Mouse (Mus musculus) myocyte (in vitro differentiated cells): Measurements from ENCODE around the gene Lgi1.

Experiments
- E2F4 ChIP-seq: IDR thresholded peaks from one replicate; pipeline ENCODE4 v1.6.1; 2011; ENCODE audit warnings: mild to moderate bottlenecking, control low read depth, moderate library complexity; ENCODE audit not compliant: insufficient read depth
- POLR2AphosphoS2 ChIP-seq: IDR thresholded peaks from one replicate; pipeline ENCODE4 v1.6.1; 2011; ENCODE audit warnings: low read depth, control low read depth; ENCODE audit not compliant: insufficient read length
- TCF12 ChIP-seq: IDR thresholded peaks from one replicate; pipeline ENCODE4 v1.6.1; 2011; ENCODE audit warnings: mild to moderate bottlenecking, control low read depth; ENCODE audit not compliant: poor library complexity, insufficient read depth, severe bottlenecking

- TF ChIP-seq POLR2AphosphoS2: no peak
- TF ChIP-seq E2F4: no peak
- TF ChIP-seq TCF12: no peak
Observed at GRCm38 (mm10) chr19:38261351-38261750, 3.0 kb upstream of the Lgi1 start.
